Mouse (Mus musculus): ENCODE data around the gene Lgr4. TPM values are rescaled to one million over a fixed set of nuclear protein-coding genes. Genes with fewer than 3 reads are reported as not detected.

The Lgr4 gene
- polyA plus RNA-seq, 1 experiment, result 21.6 TPM

- DNase-seq, result no peak
- H3K4me3 ChIP-seq (replicated peaks; ENCODE audit: insufficient read depth, low read depth, low read length), result no peak overlapping the region
- peaks cover 14% of the 10 kb centered on the region for H3K4me1 ChIP-seq (ENCODE audit: control insufficient read depth, insufficient read depth, low read length)
- WGBS, result 54% methylated on average over 5 of the region's 5 CpGs
- no peak for TF ChIP-seq CTCF (IDR thresholded peaks at IDR 0.05; ENCODE audit: borderline replicate concordance, insufficient read depth, low read depth, low read length)
- no peak for TF ChIP-seq POLR2A (IDR thresholded peaks at IDR 0.05; ENCODE audit: borderline replicate concordance, insufficient read depth, low read length)
- no peaks in the 10 kb centered on the region for H3K27me3 ChIP-seq (ENCODE audit: control insufficient read depth, insufficient read depth, low read length)
- H3K27ac ChIP-seq (ENCODE audit: insufficient read depth, low read length), result no peak overlapping the region
Measured at GRCm38 (mm10) chr2:109941973-109942444, 24.6 kb downstream of the Lgr4 start.

- H3K4me3 ChIP-seq (replicated peaks; ENCODE audit: insufficient read depth, low read depth, low read length), result no peak overlapping the region
- DNase-seq, result no peak
- no peaks in the 10 kb centered on the region for H3K27me3 ChIP-seq (ENCODE audit: control insufficient read depth, insufficient read depth, low read length)
- H3K27ac ChIP-seq (ENCODE audit: insufficient read depth, low read length), result no peak overlapping the region; the same call in 1 of the 2 replicates
- peaks cover 14% of the 10 kb centered on the region for H3K4me1 ChIP-seq (ENCODE audit: control insufficient read depth, insufficient read depth, low read length)
- 83% methylated on average over 8 of the region's 8 CpGs for WGBS
- TF ChIP-seq CTCF (IDR thresholded peaks at IDR 0.05; ENCODE audit: borderline replicate concordance, insufficient read depth, low read depth, low read length) (no peak), POLR2A (IDR thresholded peaks at IDR 0.05; ENCODE audit: borderline replicate concordance, insufficient read depth, low read length) (no peak)
Measured at GRCm38 (mm10) chr2:109942810-109943570, 25.5 kb downstream of the Lgr4 start.

- Histone ChIP-seq H3K27ac (ENCODE audit: insufficient read depth, low read length) (no peak overlapping the region), H3K4me3 (replicated peaks; ENCODE audit: insufficient read depth, low read depth, low read length) (no peak overlapping the region), H3K4me1 (ENCODE audit: control insufficient read depth, insufficient read depth, low read length) (peaks cover 18% of the 10 kb centered on the region), H3K27me3 (ENCODE audit: control insufficient read depth, insufficient read depth, low read length) (no peaks in the 10 kb centered on the region)
- 62% methylated on average over 9 of the region's 9 CpGs for WGBS
- DNase-seq, result no peak
- TF ChIP-seq POLR2A (IDR thresholded peaks at IDR 0.05; ENCODE audit: borderline replicate concordance, insufficient read depth, low read length) (no peak), CTCF (IDR thresholded peaks at IDR 0.05; ENCODE audit: borderline replicate concordance, insufficient read depth, low read depth, low read length) (no peak)
Measured at GRCm38 (mm10) chr2:109944995-109945394, 27.5 kb downstream of the Lgr4 start.

- DNase-seq, result no peak
- TF ChIP-seq POLR2A (IDR thresholded peaks at IDR 0.05; ENCODE audit: borderline replicate concordance, insufficient read depth, low read length), result no peak
- no peak for TF ChIP-seq CTCF (IDR thresholded peaks at IDR 0.05; ENCODE audit: borderline replicate concordance, insufficient read depth, low read depth, low read length)
- no peak overlapping the region for H3K27ac ChIP-seq (ENCODE audit: insufficient read depth, low read length)
- no peak overlapping the region for H3K4me3 ChIP-seq (replicated peaks; ENCODE audit: insufficient read depth, low read depth, low read length)
- H3K27me3 ChIP-seq (ENCODE audit: control insufficient read depth, insufficient read depth, low read length), result no peaks in the 10 kb centered on the region
- peaks cover 18% of the 10 kb centered on the region for H3K4me1 ChIP-seq (ENCODE audit: control insufficient read depth, insufficient read depth, low read length)
- WGBS, result 52% methylated on average over 4 of the region's 4 CpGs
Measured at GRCm38 (mm10) chr2:109945532-109945931, 28.1 kb downstream of the Lgr4 start.

GRCm38 (mm10) chr2:109946426-109946825 lies 29.0 kb downstream of the Lgr4 start:
- DNase-seq, result no peak
- TF ChIP-seq CTCF (IDR thresholded peaks at IDR 0.05; ENCODE audit: borderline replicate concordance, insufficient read depth, low read depth, low read length) (no peak), POLR2A (IDR thresholded peaks at IDR 0.05; ENCODE audit: borderline replicate concordance, insufficient read depth, low read length) (no peak)
- WGBS, result 97% methylated on average over 6 of the region's 6 CpGs

GRCm38 (mm10) chr2:109949519-109949918 lies 32.1 kb downstream of the Lgr4 start:
- DNase-seq, result peak in 1 of 2 experiments; percentile 51
- Histone ChIP-seq H3K27ac (ENCODE audit: insufficient read depth, low read length) (peak overlapping the region; percentile 36; the same call in 1 of the 2 replicates), H3K27me3 (ENCODE audit: control insufficient read depth, insufficient read depth, low read length) (no peaks in the 10 kb centered on the region), H3K4me1 (ENCODE audit: control insufficient read depth, insufficient read depth, low read length) (peaks cover 22% of the 10 kb centered on the region), H3K4me3 (replicated peaks; ENCODE audit: insufficient read depth, low read depth, low read length) (no peak overlapping the region)
- TF ChIP-seq POLR2A (IDR thresholded peaks at IDR 0.05; ENCODE audit: borderline replicate concordance, insufficient read depth, low read length) (no peak), CTCF (IDR thresholded peaks at IDR 0.05; ENCODE audit: borderline replicate concordance, insufficient read depth, low read depth, low read length) (no peak)

More at GRCm38 (mm10) chr2:109946426-109946825, 29.0 kb downstream of the Lgr4 start:
- Histone ChIP-seq H3K4me3 (replicated peaks; ENCODE audit: insufficient read depth, low read depth, low read length) (no peak overlapping the region), H3K27me3 (ENCODE audit: control insufficient read depth, insufficient read depth, low read length) (no peaks in the 10 kb centered on the region), H3K4me1 (ENCODE audit: control insufficient read depth, insufficient read depth, low read length) (peaks cover 18% of the 10 kb centered on the region), H3K27ac (ENCODE audit: insufficient read depth, low read length) (no peak overlapping the region)

- Histone ChIP-seq H3K4me1 (ENCODE audit: control insufficient read depth, insufficient read depth, low read length) (peaks cover 21% of the 10 kb centered on the region), H3K27ac (ENCODE audit: insufficient read depth, low read length) (no peak overlapping the region), H3K4me3 (replicated peaks; ENCODE audit: insufficient read depth, low read depth, low read length) (no peak overlapping the region), H3K27me3 (ENCODE audit: control insufficient read depth, insufficient read depth, low read length) (no peaks in the 10 kb centered on the region)
- TF ChIP-seq POLR2A (IDR thresholded peaks at IDR 0.05; ENCODE audit: borderline replicate concordance, insufficient read depth, low read length) (no peak), CTCF (IDR thresholded peaks at IDR 0.05; ENCODE audit: borderline replicate concordance, insufficient read depth, low read depth, low read length) (no peak)
- WGBS, result 73% methylated on average over 3 of the region's 3 CpGs
- DNase-seq, result no peak
Measured at GRCm38 (mm10) chr2:109950311-109950710, 32.9 kb downstream of the Lgr4 start.

- TF ChIP-seq POLR2A (IDR thresholded peaks at IDR 0.05; ENCODE audit: borderline replicate concordance, insufficient read depth, low read length) (no peak), CTCF (IDR thresholded peaks at IDR 0.05; ENCODE audit: borderline replicate concordance, insufficient read depth, low read depth, low read length) (no peak)
- no peak overlapping the region for H3K4me3 ChIP-seq (replicated peaks; ENCODE audit: insufficient read depth, low read depth, low read length)
- H3K27me3 ChIP-seq (ENCODE audit: control insufficient read depth, insufficient read depth, low read length), result no peaks in the 10 kb centered on the region
- DNase-seq, result no peak
- 78% methylated on average over 4 of the region's 4 CpGs for WGBS
- H3K4me1 ChIP-seq (ENCODE audit: control insufficient read depth, insufficient read depth, low read length), result peaks cover 21% of the 10 kb centered on the region
- H3K27ac ChIP-seq (ENCODE audit: insufficient read depth, low read length), result no peak overlapping the region
Measured at GRCm38 (mm10) chr2:109951050-109951449, 33.6 kb downstream of the Lgr4 start.

All from cerebellum, adult 2 months (tissue).